ENCODE assay signal across 10 mouse cellular contexts in the genomic region with DNA sequence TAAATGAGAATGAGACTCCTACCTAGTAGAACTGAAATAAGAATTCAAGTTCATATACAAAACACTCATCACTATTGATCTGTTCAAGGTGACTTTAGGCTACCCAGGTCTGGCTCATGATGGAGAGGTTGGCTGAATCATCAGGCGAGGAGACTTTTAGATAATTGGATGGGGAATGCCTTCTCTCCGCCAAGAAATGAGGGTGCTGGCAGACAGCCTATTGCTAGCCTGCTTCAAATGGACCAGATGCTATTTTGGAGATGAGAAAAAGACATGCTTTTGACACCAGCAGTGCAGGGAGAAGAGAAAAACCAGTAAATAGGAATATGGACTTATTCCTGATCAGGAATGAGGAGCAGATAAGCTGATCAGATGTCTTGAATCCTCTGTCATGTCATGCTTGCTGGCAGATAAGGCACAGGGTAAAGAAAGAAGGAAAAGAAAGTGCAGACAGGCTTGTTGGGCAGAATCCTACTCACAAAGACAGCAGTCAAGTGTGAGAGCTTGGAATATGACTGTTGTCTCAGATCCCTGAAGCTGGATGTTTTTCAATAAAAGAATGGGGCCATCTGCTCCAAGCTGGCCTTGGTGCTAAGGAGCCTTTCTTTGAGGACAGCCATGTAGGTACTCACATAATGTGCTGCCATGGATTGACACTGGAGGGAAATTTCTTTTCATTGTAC. TPM values are rescaled to one million over a fixed set of nuclear protein-coding genes. Genes with fewer than 3 reads are reported as not detected.
DNase-seq lines count a peak whose midpoint lies in the region; ATAC-seq lines count a peak whose summit lies in the region.
"Had no signal": no experiment of that assay in that cellular context is flagged by ENCODE, and none has a peak within 500 bp of the region (broad histone marks: within the 10 kb centered on the region; RNA-seq: fewer than 3 reads in every experiment).

No protein-coding gene starts in this region.

- no peaks in the 10 kb centered on the region for H3K27me3 ChIP-seq in kidney, embryonic 16.5 days (ENCODE audit: insufficient read depth, low read length)
- H3K27me3 ChIP-seq: heart, embryonic 15.5 days had no signal

- no peak overlapping the region for H3K27ac ChIP-seq in kidney, embryonic 16.5 days (ENCODE audit: low read length)
- H3K27ac ChIP-seq: heart, embryonic 15.5 days had no signal

- no peaks in the 10 kb centered on the region for H3K36me3 ChIP-seq in kidney, embryonic 16.5 days (ENCODE audit: insufficient read depth, low read length)
- H3K36me3 ChIP-seq: heart, embryonic 15.5 days had no signal

- no peaks in the 10 kb centered on the region for H3K4me1 ChIP-seq in kidney, embryonic 16.5 days (ENCODE audit: insufficient read depth, low read length)

- H3K4me3 ChIP-seq in kidney, embryonic 16.5 days (ENCODE audit: low read length) = no peak overlapping the region
- H3K4me3 ChIP-seq: heart, embryonic 15.5 days; megakaryocyte, embryonic 14.5 days had no signal

- H3K4me2 ChIP-seq in kidney, embryonic 16.5 days (replicated peaks; ENCODE audit: low read depth, low read length) = no peak overlapping the region
- H3K4me2 ChIP-seq: heart, embryonic 15.5 days had no signal

- intact Hi-C loops in heart, postnatal 14 days (cut with DNase I) = no loop called here

- no peaks in the 10 kb centered on the region for H3K9me3 ChIP-seq in kidney, embryonic 16.5 days (ENCODE audit: low read length)
- H3K9me3 ChIP-seq: heart, embryonic 15.5 days; megakaryocyte, embryonic 14.5 days had no signal

- 84% methylated on average over 2 of the region's 2 CpGs for WGBS in kidney, embryonic 16.5 days

- H3K9ac ChIP-seq in kidney, embryonic 16.5 days (replicated peaks; ENCODE audit: low read length) = no peak overlapping the region
- H3K9ac ChIP-seq: heart, embryonic 15.5 days had no signal

- ATAC-seq in kidney, embryonic 16.5 days (ENCODE audit: low FRiP score, low TSS enrichment) = no peak

- peak; percentile 1 to 3 for DNase-seq in adrenal gland, postnatal 36 days
- DNase-seq in adrenal gland, adult 18-20 months (ENCODE audit: low spot score in 2 of 2) = no peak
- DNase-seq in cerebellum, adult 8-10 months = peak; percentile 92
- peak; percentile 40 to 41 for DNase-seq in heart, postnatal 14 days
- peak; percentile 55 for DNase-seq in lung, postnatal 10 days
- no peak for DNase-seq in retina, postnatal 1 day
- no peak for DNase-seq in thymus, postnatal 0 days (ENCODE audit: low spot score)

RNA-seq across cellular contexts. Expression of gene Syn2, which starts 9.9 kb away (rescaled TPM):
- total RNA-seq in adrenal gland, postnatal 36 days (2021) = 10 to 100 TPM; 14.2 to 19.5 TPM
- 10 to 100 TPM; 16.2 to 25.3 TPM for total RNA-seq in adrenal gland, adult 18-20 months (2021)
- 1 to 10 TPM; 5.1 to 5.4 TPM for total RNA-seq in heart, postnatal 14 days (2021)
- 1.8 TPM in 2 replicates for polyA plus RNA-seq in kidney, embryonic 16.5 days (2015; fragmentation: Nextera tagmentation; extraction: Ambion mirVana)
- 0.64 and 0.72 TPM in 2 replicates for polyA plus RNA-seq in thymus, postnatal 0 days (2015; fragmentation: Nextera tagmentation; extraction: Ambion mirVana)

Comparison
In these comparisons a context has a peak if more than half of its experiments do, and no peak if none do; other contexts are left out.
1. DNase-seq: peak in adrenal gland, postnatal 36 days (2 of 2), cerebellum, adult 8-10 months (single experiment), heart, postnatal 14 days (2 of 2) and lung, postnatal 10 days (single experiment); none in adrenal gland, adult 18-20 months (0 of 2), retina, postnatal 1 day (single experiment) and thymus, postnatal 0 days (single experiment).